Mouse (Mus musculus): ENCODE measurements around the gene Nedd9. TPM values are rescaled to one million over a fixed set of nuclear protein-coding genes. Genes with fewer than 3 reads are reported as not detected.
A peak's percentile ranks its signal among the peaks of the same experiment; 100 is the strongest.

Gene Nedd9
- total and polyA plus RNA-seq, 3 experiments, result 41.3 to 48.7 (median 42.5) TPM

DNA sequence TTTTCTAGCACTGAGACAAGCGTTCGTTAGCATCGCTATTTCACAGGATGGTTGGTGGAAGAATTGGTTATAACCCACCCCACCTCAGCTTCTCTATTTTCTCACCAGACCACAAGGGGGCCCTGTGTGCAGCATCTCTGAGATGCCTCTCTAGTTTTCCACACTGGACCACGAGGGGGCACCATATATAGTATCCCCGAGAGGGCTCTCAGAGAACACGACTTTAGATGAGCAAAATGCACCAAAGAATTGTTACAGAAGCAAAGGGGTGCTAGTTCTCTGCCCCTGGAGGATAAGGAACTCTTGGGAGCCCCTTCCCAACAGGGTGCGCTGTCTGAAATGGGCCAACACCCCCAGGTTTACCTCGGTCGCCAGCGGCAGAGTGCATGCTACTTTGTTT lies 184.4 kb downstream of the Nedd9 start (continued):
- no peak for TF ChIP-seq JUN (IDR thresholded peaks at IDR 0.05; ENCODE audit: insufficient read depth, low read depth, low read length)
- no peak for TF ChIP-seq CHD2 (IDR thresholded peaks at IDR 0.05; ENCODE audit: low read length)
- 0 out of 2 replicates have a peak, but pooled peaks have one; percentile 35 for TF ChIP-seq MXI1 (IDR thresholded peaks at IDR 0.05; ENCODE audit: low read depth, low read length)
- no peak for TF ChIP-seq GABPA (IDR thresholded peaks at IDR 0.05; ENCODE audit: insufficient replicate concordance, low read depth, low read length)
- peak; percentile 41; the same call in 1 of the 2 replicates for TF ChIP-seq EP300 (IDR thresholded peaks at IDR 0.05; ENCODE audit: low read length)
- peak; percentile 54; the same call in 1 of the 2 replicates for TF ChIP-seq JUND (conservative IDR thresholded peaks at IDR 0.05; ENCODE audit: low read depth, low read length)
- no peak for TF ChIP-seq ELF1 (IDR thresholded peaks at IDR 0.05; ENCODE audit: low read depth, low read length)
- peak; percentile 75; the same call in 1 of the 2 replicates for TF ChIP-seq SIN3A (IDR thresholded peaks at IDR 0.05; ENCODE audit: low read length)
- no peak for TF ChIP-seq NRF1 (IDR thresholded peaks at IDR 0.05; ENCODE audit: low read depth, low read length)
- no peak; the same call in 1 of the 2 replicates for TF ChIP-seq HCFC1 (IDR thresholded peaks at IDR 0.05; ENCODE audit: low read depth, low read length)
- peak; percentile 24; the same call in 1 of the 2 replicates for TF ChIP-seq MEF2A (IDR thresholded peaks at IDR 0.05; ENCODE audit: borderline replicate concordance, low read depth, low read length)
- TF ChIP-seq CHD1 (IDR thresholded peaks at IDR 0.05; ENCODE audit: low read depth, low read length), result no peak
- TF ChIP-seq ZNF384 (IDR thresholded peaks at IDR 0.05; ENCODE audit: low read depth, low read length), result peak; percentile 19; the same call in 1 of the 2 replicates
- TF ChIP-seq POLR2AphosphoS2 (IDR thresholded peaks at IDR 0.05; ENCODE audit: low read depth, low read length), result no peak
- TF ChIP-seq USF1 (IDR thresholded peaks at IDR 0.05; ENCODE audit: low read depth, low read length), result no peak

DNA sequence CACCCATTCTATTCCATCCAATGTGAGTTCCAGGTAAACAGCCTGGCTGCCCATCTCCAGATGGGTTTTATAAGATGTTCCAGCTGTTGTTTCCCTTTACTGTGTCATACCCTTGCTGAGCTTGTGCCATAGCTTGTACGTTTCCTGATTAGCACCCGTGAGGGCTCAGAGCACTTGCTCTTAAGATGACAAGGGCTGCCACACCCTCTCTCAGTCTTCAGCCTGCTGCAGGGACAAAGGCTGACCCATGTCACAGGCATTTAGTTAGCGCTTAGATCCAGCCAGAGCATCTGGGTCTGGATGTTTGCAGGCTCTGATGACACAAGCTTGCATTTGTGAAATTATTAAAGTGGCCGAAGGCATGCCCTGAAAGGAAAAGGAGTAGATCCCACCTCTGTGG lies 187.1 kb downstream of the Nedd9 start:
- H3K27me3 ChIP-seq (replicated peaks), result no peaks in the 10 kb centered on the region
- dilution Hi-C loops (cut with MboI; ENCODE audit: extremely low pct_ligation_motif_present, extremely low pct_unique_long_range_greater_than_20kb, low sequenced_read_pairs), result no loop called here
- no peak for TF ChIP-seq ZC3H11A (IDR thresholded peaks at IDR 0.05; ENCODE audit: low read depth, low read length)
- no peak for TF ChIP-seq TCF12 (IDR thresholded peaks at IDR 0.05; ENCODE audit: low read depth, low read length)
- TF ChIP-seq ZKSCAN1 (IDR thresholded peaks at IDR 0.05; ENCODE audit: borderline replicate concordance, low read depth, low read length), result no peak
- no peak for TF ChIP-seq CHD1 (IDR thresholded peaks at IDR 0.05; ENCODE audit: low read depth, low read length)
- no peak for TF ChIP-seq POLR2AphosphoS2 (IDR thresholded peaks at IDR 0.05; ENCODE audit: low read depth, low read length)
- no peak for TF ChIP-seq NRF1 (IDR thresholded peaks at IDR 0.05; ENCODE audit: low read depth, low read length)
- no peak for TF ChIP-seq ZNF384 (IDR thresholded peaks at IDR 0.05; ENCODE audit: low read depth, low read length)
- no peak for TF ChIP-seq EP300 (IDR thresholded peaks at IDR 0.05; ENCODE audit: low read length)

More for the DNA sequence above, 187.1 kb downstream of the Nedd9 start:
- Histone ChIP-seq H3K4me2 (ENCODE audit: insufficient read depth, low read depth, poor library complexity, severe bottlenecking) (no peak overlapping the region), H3K4me3 (replicated peaks in 1 of 3; ENCODE audit: low read depth in 2 of 3, low read length in 2 of 3, poor library complexity in 1 of 3) (no peak overlapping the region), H3K36me3 (replicated peaks in 1 of 2; ENCODE audit: control insufficient read depth in 1 of 2, insufficient read depth in 1 of 2, low read length in 1 of 2) (no peaks in the 10 kb centered on the region), H3K4me1 (ENCODE audit: control insufficient read depth in 1 of 2, insufficient read depth in 2 of 2) (peaks cover 0 to 7% of the 10 kb centered on the region in 2 experiments; a peak in 2 of 4 replicates), H3K9me3 (replicated peaks; ENCODE audit: low read length) (no peaks in the 10 kb centered on the region), H3K9ac (ENCODE audit: insufficient read depth, low read depth) (no peak overlapping the region), H3K27ac (ENCODE audit: insufficient read depth, low read depth) (no peak overlapping the region), H3K79me2 (replicated peaks; ENCODE audit: control insufficient read depth, extremely low read depth, insufficient read depth, poor library complexity, severe bottlenecking) (no peaks in the 10 kb centered on the region)
- no peak for DNase-seq (ENCODE audit: extremely low read depth)
- in situ Hi-C loops (cut with MboI; ENCODE audit: low pct_ligation_motif_present, low pct_unique_long_range_greater_than_20kb, low sequenced_read_pairs), result loop anchor here (10.0 kb wide), 1 partner anchor 155 kb away; no protein-coding TSS in a partner anchor
